Mouse (Mus musculus): ENCODE measurements around the gene Faim2.
A peak's percentile ranks its signal among the peaks of the same experiment; 100 is the strongest.

Gene Faim2

GRCm38 (mm10) chr15:99457606-99458401 is 70.2 kb downstream of the Faim2 start, which contains the start of gene Nckap5l:
Nckap5l (minus strand) TSS chr15:99457748.
- DNase-seq, result peak; percentile 81

- DNase-seq, result peak; percentile 52
These were observed 70.9 kb downstream of the Faim2 start for GRCm38 (mm10) chr15:99456963-99457605.

DNA sequence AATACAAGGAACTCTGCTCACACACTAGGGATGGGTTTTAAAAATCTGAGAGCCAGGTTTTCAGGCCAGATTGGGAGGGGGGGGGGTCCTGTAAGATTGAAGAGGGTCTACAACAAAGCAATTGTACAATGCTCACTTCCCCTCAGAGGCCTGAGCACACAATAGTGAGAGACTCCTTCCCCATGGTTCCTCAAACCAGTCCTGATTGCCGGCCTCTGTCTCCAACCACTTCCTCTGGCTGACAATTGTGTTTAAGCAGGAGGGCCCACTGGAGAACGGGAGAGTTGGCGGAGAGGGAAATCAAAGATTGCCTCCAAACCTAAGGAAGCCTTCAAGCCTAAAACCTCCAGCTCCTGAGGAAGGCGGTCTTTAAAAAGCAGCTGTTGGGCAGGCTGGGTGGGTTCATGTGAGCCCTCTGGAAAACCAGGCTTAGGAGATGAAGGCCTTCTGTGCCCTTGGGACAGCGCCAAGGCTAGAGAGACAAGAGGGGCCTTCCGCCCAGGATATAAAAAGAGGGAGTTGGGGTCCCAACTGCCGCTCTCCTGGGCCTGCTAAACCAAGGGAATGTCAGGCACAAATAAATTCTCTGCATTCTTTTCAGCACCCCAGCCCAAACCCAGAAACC is 71.5 kb downstream of the Faim2 start:
- no peak for DNase-seq

- no peak for DNase-seq
These were observed 72.5 kb downstream of the Faim2 start for GRCm38 (mm10) chr15:99455415-99455814.

DNA sequence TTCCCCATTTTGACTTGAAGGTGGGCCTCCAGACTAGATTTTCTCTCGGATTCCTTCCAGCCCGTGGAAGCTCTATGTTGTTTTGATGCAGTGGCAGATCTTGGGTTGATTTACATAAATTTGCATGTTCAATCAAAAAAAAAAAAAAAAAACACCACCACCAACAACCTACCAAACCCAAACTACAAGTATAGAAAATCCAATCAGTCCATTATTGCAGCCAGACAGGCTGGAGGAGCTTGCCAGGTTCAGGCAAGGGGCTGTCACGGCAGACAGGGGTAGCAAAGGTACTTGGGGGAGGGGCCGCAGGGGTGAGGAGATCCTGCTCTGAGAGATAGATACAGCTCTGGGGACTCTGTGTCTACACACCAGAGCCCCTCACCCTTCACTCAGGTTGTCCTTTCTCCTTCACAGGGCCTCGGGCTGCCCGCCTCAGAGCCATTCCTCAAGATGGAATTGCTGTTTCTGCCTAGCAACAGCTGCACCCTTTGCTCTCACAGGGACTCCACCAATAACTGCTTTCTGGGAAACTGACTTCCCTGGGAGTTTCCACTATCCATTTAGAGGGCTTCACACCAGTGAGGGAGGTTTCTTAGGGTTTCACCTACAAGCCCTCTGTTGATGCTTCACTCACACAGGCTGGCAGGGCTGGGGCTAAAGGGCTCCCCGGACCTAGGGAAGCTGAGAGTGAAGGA is 73.2 kb downstream of the Faim2 start:
- no peak for DNase-seq

DNA sequence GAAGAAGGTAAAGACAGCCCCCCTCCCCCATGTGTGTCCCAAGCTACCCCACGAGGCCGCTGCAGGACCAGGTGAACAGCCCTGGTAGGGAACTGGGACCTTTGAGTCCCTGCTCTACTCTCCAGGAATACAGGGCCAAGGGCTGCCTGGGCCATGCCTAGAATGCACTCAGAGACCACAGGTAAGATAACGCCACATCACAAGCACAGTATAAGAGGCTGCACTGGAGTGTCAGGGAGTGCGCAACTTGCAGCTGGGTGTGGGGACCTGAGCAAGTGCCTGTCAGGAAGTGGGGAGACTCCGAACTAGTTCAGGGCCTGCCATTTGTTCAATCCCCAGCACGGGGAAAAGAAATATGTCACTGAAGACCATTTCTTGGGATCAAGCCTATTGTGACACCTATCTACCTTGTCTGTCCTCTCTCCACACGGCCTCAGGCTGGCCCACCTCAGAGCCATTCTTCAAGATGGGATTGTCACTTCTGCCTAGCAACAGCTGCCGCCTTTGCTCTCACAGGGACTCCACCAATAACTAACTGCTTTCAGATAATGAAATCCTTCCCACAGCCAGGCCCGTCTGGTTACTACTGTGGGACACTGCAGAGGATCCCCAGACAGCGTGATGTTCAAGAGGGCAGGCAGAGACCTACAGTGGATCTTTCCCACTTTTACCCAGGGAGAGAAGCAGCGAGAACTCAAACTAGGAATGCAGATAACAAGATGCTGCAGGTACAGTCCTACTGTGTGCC is 74.6 kb downstream of the Faim2 start:
- DNase-seq, result no peak

GRCm38 (mm10) chr15:99449751-99450280 is 78.1 kb downstream of the Faim2 start:
- DNase-seq, result no peak

GRCm38 (mm10) chr15:99449131-99449750 is 78.7 kb downstream of the Faim2 start:
- peak; percentile 50 for DNase-seq
